Mouse (Mus musculus) layer of hippocampus, adult 2 months (tissue): ENCODE measurements around the gene Lars2. TPM values are rescaled to one million over a fixed set of nuclear protein-coding genes. Genes with fewer than 3 reads are reported as not detected.
"Not testable (repeated sequence)": the region's sequence is repeated elsewhere in the genome, so short reads cannot be mapped to it uniquely, and the experiment has no call there.

Experiments
- DNase-seq, 2 experiments: peaks; one replicate each; pipeline ENCODE4 v3.0.0; 2022; ENCODE audit warnings: low spot score in 2 of 2
- H3K27ac ChIP-seq: fragments of 200-600 bp; 2 replicates; pipeline ENCODE4 v1.8.1; 2022
- H3K4me3 ChIP-seq: fragments of 200-600 bp; 2 replicates; pipeline ENCODE4 v1.8.1; 2022; ENCODE audit warnings: mild to moderate bottlenecking
- CTCF ChIP-seq: fragments of 200-600 bp; conservative IDR thresholded peaks from 2 replicates; pipeline ENCODE4 v1.8.1; 2022; ENCODE audit warnings: antibody characterized with exemption, mild to moderate bottlenecking, moderate library complexity
- total RNA-seq, 2 experiments: library from RNA; stranded (reverse); gene quantifications; 2 replicates each; pipeline ENCODE4 v1.2.3; 2021

The Lars2 gene
- total RNA-seq, 2 experiments from 2014 or later: 74.0 to 101 TPM

DNA sequence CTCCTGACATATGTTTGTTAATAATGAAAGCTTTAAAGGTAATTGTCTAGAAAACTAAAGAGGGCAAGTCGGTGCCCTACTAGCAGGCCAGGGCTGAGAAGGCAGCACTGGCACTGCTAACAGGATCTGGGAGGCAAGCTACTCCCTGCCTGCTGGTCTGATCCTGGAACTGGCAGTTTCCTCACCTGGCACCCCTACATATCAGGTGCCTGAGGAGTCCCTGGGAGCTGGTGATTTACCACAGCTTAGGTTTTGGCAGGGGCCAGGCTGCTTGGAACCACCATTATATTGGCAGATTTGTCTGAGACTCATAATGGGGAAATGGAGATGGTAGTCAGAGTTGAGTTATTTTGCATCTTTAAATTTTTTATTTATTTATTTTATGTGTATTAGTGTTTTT is 38.5 kb downstream of the Lars2 start:
- Histone ChIP-seq H3K4me3 (no peak overlapping the region), H3K27ac (no peak overlapping the region)
- TF ChIP-seq CTCF: no peak
- DNase-seq: no peak

DNA sequence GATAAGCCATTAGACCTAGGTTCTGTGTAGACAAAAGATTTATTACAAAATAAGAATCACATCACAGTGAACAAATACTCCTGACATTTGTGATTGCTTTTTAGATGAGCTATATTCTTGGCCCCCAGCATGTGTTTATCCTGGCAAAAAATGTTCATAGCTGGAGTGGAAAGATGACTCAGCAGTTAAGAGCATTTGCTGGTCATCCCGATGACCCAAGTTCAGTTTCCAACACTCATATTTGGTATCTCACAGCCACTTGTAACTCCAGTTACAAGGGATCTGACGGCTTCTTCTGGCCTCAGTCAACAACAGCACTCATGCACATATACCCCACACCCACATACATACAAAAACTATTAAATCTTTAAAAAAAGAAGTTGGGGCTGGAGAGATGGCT is 42.0 kb downstream of the Lars2 start:
- Histone ChIP-seq H3K4me3 (no peak overlapping the region), H3K27ac (no peak overlapping the region)
- no peak for DNase-seq
- no peak for TF ChIP-seq CTCF

DNA sequence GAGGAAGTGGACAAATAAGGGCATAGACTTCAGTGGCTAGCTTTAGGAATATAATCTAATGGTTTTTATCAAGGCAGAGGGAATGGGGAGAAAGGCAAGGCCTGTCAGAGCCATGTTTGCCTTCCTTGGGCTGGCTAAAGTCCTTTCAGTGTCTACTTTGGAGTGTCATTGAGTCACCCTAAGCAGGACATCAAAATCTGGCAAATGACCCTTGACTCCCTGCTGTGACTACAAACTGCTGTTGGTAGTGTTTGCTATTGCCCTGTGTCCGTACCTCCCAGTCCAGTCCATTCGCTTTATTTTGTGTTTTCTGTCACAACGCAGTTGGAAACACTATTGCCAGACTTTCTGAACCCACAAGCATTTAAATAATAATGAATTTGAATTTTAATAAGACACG is 63.1 kb downstream of the Lars2 start:
- no peak for TF ChIP-seq CTCF
- H3K4me3 ChIP-seq: no peak overlapping the region
- no peak for DNase-seq
- no peak overlapping the region for H3K27ac ChIP-seq

DNA sequence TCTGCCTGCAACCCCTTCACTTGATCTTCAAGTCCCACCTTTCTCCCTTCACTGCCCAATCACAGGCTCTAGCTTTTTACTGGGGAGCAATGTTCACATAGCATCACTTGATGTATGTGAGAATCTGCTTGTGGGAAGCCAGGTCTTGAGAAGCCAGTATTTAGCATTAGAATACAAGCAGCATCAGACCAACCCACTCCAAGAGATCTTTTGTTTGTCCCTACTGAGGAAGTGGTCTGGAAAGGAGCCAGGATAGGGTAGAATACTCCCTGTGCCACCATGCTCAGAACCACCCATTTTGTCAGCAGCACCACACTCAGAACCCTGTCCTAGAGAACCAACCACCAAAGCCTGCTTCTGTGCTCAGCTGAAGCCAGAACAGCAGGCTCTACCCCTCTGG is 64.2 kb downstream of the Lars2 start:
- Histone ChIP-seq H3K27ac (no peak overlapping the region), H3K4me3 (no peak overlapping the region)
- TF ChIP-seq CTCF: no peak
- DNase-seq: no peak

DNA sequence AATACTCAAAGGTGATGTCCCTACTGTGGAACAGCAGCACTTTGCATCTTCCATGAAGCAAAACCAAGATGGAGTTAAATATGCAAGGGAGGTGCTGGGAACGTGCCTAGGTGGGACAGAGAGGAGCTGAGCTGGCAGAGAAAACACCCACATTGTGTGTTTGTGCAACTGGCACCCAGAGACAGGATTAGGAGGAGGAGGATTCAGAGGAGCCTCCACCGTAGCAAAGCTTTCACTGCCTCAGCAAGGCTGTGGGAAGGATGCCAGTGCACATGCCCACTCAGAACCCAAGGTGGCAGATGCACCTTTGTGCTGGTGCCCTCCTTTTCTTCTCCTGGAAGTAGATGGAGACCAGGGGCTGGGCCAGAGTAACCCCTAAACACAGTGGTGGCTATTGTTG is 71.5 kb downstream of the Lars2 start:
- TF ChIP-seq CTCF: no peak
- no peak overlapping the region for H3K4me3 ChIP-seq
- DNase-seq: peak in 1 of 2 experiments; percentile 13
- H3K27ac ChIP-seq: no peak overlapping the region

DNA sequence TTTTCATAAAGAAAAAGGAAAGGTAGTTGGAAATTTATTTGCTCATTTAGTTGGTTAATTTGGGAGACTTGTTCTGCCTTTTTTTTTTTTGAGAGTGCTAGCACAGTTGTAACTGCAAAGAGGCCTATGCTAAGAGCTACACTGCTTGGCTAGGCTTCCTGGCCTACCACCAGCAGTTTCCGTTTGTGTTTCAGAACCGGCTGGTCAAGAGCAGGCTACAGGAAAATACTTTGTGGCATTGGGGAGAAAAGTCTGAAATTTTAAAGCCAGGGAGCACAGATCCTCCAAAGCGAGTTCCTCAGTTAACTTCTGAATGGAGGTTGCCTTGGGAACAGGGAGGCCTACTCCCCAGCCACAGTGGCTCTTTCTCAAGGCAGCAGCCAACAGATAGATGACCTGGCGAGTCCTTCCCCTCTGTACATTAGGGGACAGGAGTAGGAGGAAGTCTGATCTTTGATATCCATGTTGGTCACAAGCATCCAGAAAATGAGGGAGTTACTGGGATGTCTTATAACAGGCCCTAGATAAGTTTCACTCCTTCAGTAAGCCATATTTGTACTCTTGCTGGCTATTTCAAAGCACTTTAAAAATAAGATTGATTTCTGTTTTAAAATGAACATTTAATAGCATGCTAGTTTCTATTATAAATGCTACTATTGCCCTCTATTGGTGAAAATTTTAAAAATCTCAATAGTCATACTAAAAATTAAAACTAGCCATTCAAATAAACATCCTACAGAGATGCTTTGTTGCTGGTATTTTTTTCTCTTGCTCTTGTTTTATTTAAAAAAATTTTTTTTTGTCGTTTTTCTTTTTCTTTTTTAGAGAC is 73.7 kb downstream of the Lars2 start:
- peak; percentile 77 for TF ChIP-seq CTCF
- no peak overlapping the region for H3K4me3 ChIP-seq
- H3K27ac ChIP-seq: no peak overlapping the region
- DNase-seq: no peak

DNA sequence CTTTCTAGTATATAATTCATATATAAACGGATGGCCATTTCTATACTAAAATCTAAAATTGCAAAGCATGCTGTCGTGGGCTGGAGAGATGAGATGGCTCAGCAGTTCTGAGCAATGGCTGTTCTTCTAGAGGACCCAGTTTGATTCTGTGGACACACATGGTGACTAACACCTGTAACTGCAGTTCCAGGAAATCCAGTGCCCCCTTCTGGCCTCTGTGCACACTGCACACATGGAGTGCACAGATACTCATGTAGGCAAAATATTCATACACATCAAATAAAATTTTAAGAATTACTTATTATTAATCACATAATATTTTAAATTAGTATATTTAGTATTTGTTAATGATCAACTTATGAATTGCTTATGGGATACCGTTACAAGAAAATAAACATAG is 80.4 kb downstream of the Lars2 start:
- TF ChIP-seq CTCF: peak; percentile 47
- H3K4me3 ChIP-seq, H3K27ac ChIP-seq, DNase-seq: not testable (repeated sequence)

DNA sequence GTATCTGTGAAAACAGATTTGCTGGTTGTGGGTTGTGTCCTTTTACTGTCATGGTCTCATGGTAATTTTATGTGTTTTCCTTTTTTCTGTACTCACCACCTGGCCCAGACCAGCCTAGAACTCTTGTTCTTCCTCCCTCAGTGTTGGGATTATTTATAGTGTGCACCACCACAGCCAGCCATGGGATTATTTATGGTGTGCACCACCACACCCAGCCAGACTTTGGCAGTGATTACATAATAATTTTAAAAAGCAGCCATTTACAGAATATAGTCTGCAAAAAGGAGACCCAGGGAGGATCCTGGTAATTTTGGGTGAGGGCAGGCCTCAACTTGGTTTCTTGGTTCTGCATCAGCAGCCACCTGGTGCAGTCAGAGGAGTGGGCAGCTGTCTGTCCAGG is 81.9 kb downstream of the Lars2 start:
- Histone ChIP-seq H3K27ac (0 out of 2 replicates have a peak overlapping the region, but pooled peaks have one; percentile 5), H3K4me3 (no peak overlapping the region)
- no peak for TF ChIP-seq CTCF
- DNase-seq: no peak

DNA sequence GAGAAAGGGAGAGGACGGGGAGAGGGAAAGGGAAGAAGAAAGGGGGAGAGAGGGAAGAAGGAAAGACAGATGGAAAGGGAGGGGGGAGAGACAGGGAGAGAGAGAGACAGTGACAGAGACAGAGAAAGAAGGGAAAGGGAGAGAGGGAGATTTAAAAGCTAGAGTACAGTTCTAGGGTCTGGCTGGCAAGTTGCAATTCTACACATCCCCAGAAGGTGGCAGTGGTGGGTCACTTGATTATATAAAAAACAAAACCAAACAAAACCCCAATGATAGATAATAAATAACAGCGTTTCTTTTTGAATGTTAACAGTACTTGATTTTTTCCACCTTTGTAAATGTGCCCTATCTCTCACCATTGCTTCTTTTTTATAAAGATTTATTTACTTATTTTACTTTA is 83.4 kb downstream of the Lars2 start:
- peak; percentile 97 for TF ChIP-seq CTCF

DNA sequence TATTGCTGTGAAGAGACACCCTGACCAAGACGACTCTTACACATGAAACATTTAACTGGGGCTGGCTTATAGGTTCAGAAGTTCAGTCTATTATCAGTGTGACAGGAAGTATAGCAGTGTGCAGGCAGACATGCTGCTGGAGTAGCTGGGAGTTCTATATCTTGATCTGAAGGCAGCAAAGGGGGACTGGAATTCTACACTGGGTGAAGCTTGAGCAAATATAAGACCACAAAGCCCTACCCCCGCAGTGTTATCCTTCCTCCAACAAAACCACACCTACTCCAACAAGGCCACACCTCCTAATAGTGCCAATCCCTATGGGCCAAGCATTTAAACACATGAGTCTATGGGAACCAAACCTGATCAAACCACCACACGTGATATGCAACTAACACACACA is 85.0 kb downstream of the Lars2 start:
- Histone ChIP-seq H3K4me3 (no peak overlapping the region), H3K27ac (no peak overlapping the region)
- no peak for DNase-seq
- TF ChIP-seq CTCF: no peak

More for the DNA sequence above, 83.4 kb downstream of the Lars2 start:
- peak; percentile 34 to 83 for DNase-seq
- H3K27ac ChIP-seq: no peak overlapping the region
- H3K4me3 ChIP-seq: no peak overlapping the region

DNA sequence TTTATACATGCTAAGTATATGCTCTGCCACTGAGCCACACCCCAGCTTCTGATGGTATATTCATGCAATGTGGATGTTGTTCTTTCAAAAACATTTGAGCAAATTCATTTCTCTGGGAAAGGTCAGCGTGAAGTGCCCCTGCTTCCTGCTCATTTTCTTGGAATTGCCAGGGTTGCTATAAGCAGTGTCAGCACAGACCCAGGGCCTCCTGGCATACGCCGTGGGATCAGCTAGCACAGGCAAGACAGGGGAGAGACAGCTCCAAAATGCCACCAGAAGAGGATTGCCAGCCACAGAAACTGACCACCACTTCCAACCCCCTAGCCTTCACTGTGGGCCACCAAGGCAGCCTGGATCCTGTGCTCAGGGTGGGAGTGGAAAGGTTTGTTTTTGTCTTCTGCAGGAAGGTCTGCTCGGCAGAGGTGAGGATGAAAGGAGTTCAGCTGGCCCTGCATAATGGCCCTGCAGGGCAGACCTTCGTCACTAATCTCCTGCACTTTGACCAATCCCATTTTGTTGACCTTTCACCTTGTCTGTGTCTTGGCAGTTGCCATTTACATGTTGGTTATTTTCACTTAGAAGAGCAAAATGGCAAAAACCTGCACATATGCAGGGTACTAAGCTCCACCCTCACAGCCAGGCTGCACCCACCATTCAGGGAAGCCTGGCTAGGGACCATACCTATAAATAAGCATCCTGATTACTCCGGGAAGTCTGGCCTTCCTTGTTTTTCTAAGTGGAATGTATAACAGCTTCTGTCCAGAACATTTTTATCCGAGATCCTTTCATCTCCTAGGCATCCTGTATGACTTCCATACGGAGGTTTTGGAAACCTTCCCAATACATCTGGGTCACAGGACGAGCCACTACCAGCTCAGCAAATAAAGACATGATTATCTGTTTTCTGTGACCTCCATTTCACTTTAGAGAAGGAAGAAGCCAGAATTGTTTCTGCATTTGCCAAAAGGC is 90.2 kb downstream of the Lars2 start:
- no peak for DNase-seq
- Histone ChIP-seq H3K4me3 (no peak overlapping the region), H3K27ac (no peak overlapping the region; the same call in 1 of the 2 replicates)
- no peak for TF ChIP-seq CTCF

DNA sequence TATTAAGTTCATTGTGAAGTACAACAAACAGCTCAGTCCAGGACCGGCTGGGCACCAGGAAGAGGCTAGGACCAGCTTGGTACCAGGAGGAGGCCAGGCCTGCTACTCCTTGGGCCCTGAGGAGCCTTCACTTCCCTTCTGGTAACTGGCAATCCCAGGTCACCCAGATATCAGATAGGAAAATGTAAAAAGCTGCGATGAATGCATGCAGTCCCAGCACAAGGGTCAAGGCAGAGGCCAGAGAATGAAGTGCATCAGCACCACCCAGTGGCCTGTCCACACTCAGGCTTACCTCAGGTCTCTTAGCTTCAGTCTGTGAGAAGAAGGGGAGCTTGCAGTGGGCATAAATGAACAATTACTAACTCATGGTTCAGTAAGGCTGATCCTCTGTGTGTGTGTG is 90.9 kb downstream of the Lars2 start:
- no peak overlapping the region; the same call in 1 of the 2 replicates for H3K27ac ChIP-seq

DNA sequence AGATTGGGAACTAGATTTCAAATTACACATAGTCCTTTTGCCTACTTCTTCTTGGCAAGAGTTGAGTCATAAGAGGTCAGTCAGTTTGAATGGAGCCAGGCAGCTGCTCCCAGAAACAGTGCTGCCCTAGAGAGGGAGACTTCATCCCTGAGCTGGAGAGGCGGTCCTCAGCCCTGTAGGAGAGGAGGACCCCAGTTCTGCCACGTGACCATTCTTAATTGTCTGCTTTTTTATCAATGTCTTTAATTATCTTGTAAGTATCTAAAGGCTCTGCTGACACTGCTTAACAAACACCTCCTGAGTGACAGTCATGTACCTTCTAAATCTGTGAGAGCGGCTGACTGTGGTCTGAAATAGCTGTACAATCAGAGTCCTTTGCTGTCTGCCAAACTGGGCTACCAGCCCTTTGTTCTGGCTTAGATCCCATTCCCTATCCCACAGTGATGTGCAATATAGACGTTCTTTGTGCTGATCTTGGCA is 100.5 kb downstream of the Lars2 start:
- H3K4me3 ChIP-seq: no peak overlapping the region
- TF ChIP-seq CTCF: no peak
- DNase-seq: peak in 1 of 2 experiments; percentile 40
- H3K27ac ChIP-seq: peak overlapping the region; percentile 54; the same call in 1 of the 2 replicates

More for the DNA sequence above, 90.9 kb downstream of the Lars2 start:
- no peak overlapping the region for H3K4me3 ChIP-seq
- no peak for DNase-seq
- TF ChIP-seq CTCF: peak; percentile 63
